Mouse (Mus musculus) left cerebral cortex, adult 8-10 months (tissue): ENCODE measurements at regions not wholly inside any gene's neighbourhood (a gene's known extent, or its start where the extent isn't known, plus 50 kb on each side); places are given as distances from the start of the nearest gene placed in this dataset.
A peak's percentile ranks its signal among the peaks of the same experiment; 100 is the strongest.

Experiments used
- DNase-seq, 2 experiments: peaks; one replicate each; pipeline ENCODE4 v3.0.0; 2022; ENCODE audit warnings: low spot score in 2 of 2

- DNase-seq: no peak
Observed at GRCm38 (mm10) chr3:103504160-103504559, 70.9 kb upstream of the Syt6 start.

GRCm38 (mm10) chr3:103513411-103513810, 61.6 kb upstream of the Syt6 start:
- DNase-seq: no peak

GRCm38 (mm10) chr3:103514061-103514460, 61.0 kb upstream of the Syt6 start:
- no peak for DNase-seq

- DNase-seq: no peak
Observed at GRCm38 (mm10) chr3:103515946-103516345, 59.1 kb upstream of the Syt6 start.

GRCm38 (mm10) chr3:103517376-103518304, 57.4 kb upstream of the Syt6 start:
- DNase-seq: no peak

GRCm38 (mm10) chr3:103518624-103519023, 56.4 kb upstream of the Syt6 start:
- DNase-seq: peak in 1 of 2 experiments; percentile 21
